Mouse (Mus musculus) layer of hippocampus, adult 2 months (tissue): ENCODE measurements around the gene Cyp26c1. TPM values are rescaled to one million over a fixed set of nuclear protein-coding genes. Genes with fewer than 3 reads are reported as not detected.
A peak's percentile ranks its signal among the peaks of the same experiment; 100 is the strongest.

Source experiments
- DNase-seq, 2 experiments: peaks; one replicate each; pipeline ENCODE4 v3.0.0; 2022; ENCODE audit warnings: low spot score in 2 of 2
- H3K27ac ChIP-seq: fragments of 200-600 bp; 2 replicates; pipeline ENCODE4 v1.8.1; 2022
- H3K4me3 ChIP-seq: fragments of 200-600 bp; 2 replicates; pipeline ENCODE4 v1.8.1; 2022; ENCODE audit warnings: mild to moderate bottlenecking
- CTCF ChIP-seq: fragments of 200-600 bp; conservative IDR thresholded peaks from 2 replicates; pipeline ENCODE4 v1.8.1; 2022; ENCODE audit warnings: antibody characterized with exemption, mild to moderate bottlenecking, moderate library complexity
- total RNA-seq, 2 experiments: library from RNA; stranded (reverse); gene quantifications; 2 replicates each; pipeline ENCODE4 v1.2.3; 2021

Gene Cyp26c1
- total RNA-seq, 2 experiments from 2014 or later = 0.28 TPM; not detected in 1

DNA sequence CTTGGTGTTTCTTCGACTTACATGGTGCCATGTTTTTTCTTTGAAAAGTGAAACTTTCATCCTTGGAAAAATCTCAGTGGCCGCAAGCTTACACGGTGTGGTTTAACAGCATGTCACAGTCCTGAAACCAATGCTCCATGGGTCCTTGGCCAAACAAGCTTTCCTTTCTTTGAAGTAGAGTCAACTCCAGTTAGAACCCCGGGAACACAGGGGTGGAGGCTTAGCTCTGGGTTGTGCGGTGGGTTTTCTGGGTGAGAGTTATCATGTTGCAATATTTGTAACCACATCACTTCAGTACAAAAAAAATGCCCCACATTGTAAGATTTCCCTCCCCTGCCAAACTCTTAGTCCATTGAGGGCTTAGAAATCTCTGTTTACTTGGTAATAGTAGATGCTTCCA, 20.3 kb downstream of the Cyp26c1 start:
- H3K27ac ChIP-seq = no peak overlapping the region
- no peak for TF ChIP-seq CTCF
- no peak for DNase-seq
- no peak overlapping the region for H3K4me3 ChIP-seq

GRCm38 (mm10) chr19:37714681-37715080, 29.3 kb downstream of the Cyp26c1 start:
- no peak overlapping the region for H3K27ac ChIP-seq
- DNase-seq = no peak
- H3K4me3 ChIP-seq = no peak overlapping the region
- no peak for TF ChIP-seq CTCF

GRCm38 (mm10) chr19:37715980-37716379, 30.6 kb downstream of the Cyp26c1 start:
- DNase-seq = no peak
- TF ChIP-seq CTCF = no peak
- no peak overlapping the region for H3K4me3 ChIP-seq
- H3K27ac ChIP-seq = no peak overlapping the region

GRCm38 (mm10) chr19:37716524-37717175, 31.3 kb downstream of the Cyp26c1 start:
- H3K4me3 ChIP-seq = no peak overlapping the region
- TF ChIP-seq CTCF = no peak
- DNase-seq = no peak
- H3K27ac ChIP-seq = no peak overlapping the region

GRCm38 (mm10) chr19:37719166-37719565, 33.8 kb downstream of the Cyp26c1 start:
- H3K4me3 ChIP-seq = no peak overlapping the region
- no peak for DNase-seq
- H3K27ac ChIP-seq = no peak overlapping the region
- TF ChIP-seq CTCF = no peak

GRCm38 (mm10) chr19:37724591-37724990, 39.2 kb downstream of the Cyp26c1 start:
- Histone ChIP-seq H3K4me3 (no peak overlapping the region), H3K27ac (no peak overlapping the region)
- peak; percentile 16; the same call in 1 of the 2 replicates for TF ChIP-seq CTCF
- no peak for DNase-seq

- no peak for DNase-seq
- H3K4me3 ChIP-seq = no peak overlapping the region
- no peak overlapping the region for H3K27ac ChIP-seq
- no peak for TF ChIP-seq CTCF
Observed at GRCm38 (mm10) chr19:37726585-37726984, 41.2 kb downstream of the Cyp26c1 start.

- no peak for DNase-seq
- TF ChIP-seq CTCF = no peak
- Histone ChIP-seq H3K4me3 (no peak overlapping the region), H3K27ac (no peak overlapping the region)
Observed at GRCm38 (mm10) chr19:37727366-37727765, 42.0 kb downstream of the Cyp26c1 start.

- TF ChIP-seq CTCF = no peak
- no peak for DNase-seq
- no peak overlapping the region for H3K4me3 ChIP-seq
- H3K27ac ChIP-seq = no peak overlapping the region
Observed at GRCm38 (mm10) chr19:37735426-37735825, 50.0 kb downstream of the Cyp26c1 start.

DNA sequence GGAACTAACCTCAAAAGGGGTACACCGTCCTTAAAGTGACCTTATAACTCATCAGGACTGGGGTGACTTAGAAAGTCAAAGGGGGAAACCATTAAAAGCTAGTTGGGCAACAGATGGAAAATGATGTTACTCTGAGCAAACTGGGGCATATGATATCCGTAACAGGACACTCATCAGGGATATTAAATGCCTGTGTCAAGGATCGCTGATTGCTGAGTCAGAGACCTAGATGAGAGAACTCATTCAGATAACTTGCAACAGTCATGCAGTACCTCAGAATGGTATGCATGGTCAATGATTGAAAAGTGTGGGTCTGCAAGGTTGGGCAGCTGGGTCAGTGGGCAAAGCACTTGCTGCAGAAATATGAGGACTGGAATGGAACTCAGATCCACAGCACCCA, 53.2 kb downstream of the Cyp26c1 start:
- H3K4me3 ChIP-seq = no peak overlapping the region
- no peak overlapping the region for H3K27ac ChIP-seq
- no peak for TF ChIP-seq CTCF
- no peak for DNase-seq

GRCm38 (mm10) chr19:37740043-37740442, 54.7 kb downstream of the Cyp26c1 start:
- TF ChIP-seq CTCF = no peak
- DNase-seq = no peak
- no peak overlapping the region for H3K27ac ChIP-seq

More at GRCm38 (mm10) chr19:37740043-37740442, 54.7 kb downstream of the Cyp26c1 start:
- H3K4me3 ChIP-seq = no peak overlapping the region

Other genes starting within 250 kb of the Cyp26c1 start
- 10 to 100 TPM; 53.3 to 54.7 TPM for gene Exoc6, start 135.2 kb upstream of the Cyp26c1 start, total RNA-seq
- under 1 TPM; 0.46 to 0.59 TPM for gene Cyp26a1, start 12.2 kb downstream of the Cyp26c1 start, total RNA-seq